Mouse (Mus musculus) lung, embryonic 14.5 days (tissue): Measurements from ENCODE around the gene Bcl2l11. TPM values are rescaled to one million over a fixed set of nuclear protein-coding genes. Genes with fewer than 3 reads are reported as not detected.
A peak's percentile ranks its signal among the peaks of the same experiment; 100 is the strongest.
"Not testable (repeated sequence)": the region's sequence is repeated elsewhere in the genome, so short reads cannot be mapped to it uniquely, and the experiment has no call there.

Experiments used
- ATAC-seq: fragments of 200-750 bp; cut with Nextera tagmentation; 2 replicates; pipeline ENCODE4 v1.8.0; 2017; ENCODE audit warnings: mild to moderate bottlenecking, moderate TSS enrichment, moderate library complexity; ENCODE audit not compliant: insufficient read depth
- DNase-seq: peaks from one replicate; pipeline ENCODE4 v3.0.0-alpha.2; 2015
- H3K27ac ChIP-seq: fragments of 300-500 bp; sonication (generic); 2 replicates; pipeline ENCODE4 v1.5.1; 2014; ENCODE audit warnings: low read depth, mild to moderate bottlenecking, moderate library complexity
- H3K27me3 ChIP-seq: fragments of 300-500 bp; sonication (generic); 2 replicates; pipeline ENCODE4 v1.6.1; 2014; ENCODE audit warnings: low read length, control low read depth; ENCODE audit not compliant: insufficient read depth
- H3K36me3 ChIP-seq: fragments of 300-500 bp; sonication (generic); 2 replicates; pipeline ENCODE4 v1.6.1; 2014; ENCODE audit warnings: control low read depth; ENCODE audit not compliant: insufficient read depth
- H3K4me1 ChIP-seq: fragments of 300-500 bp; sonication (generic); 2 replicates; pipeline ENCODE4 v1.6.1; 2014; ENCODE audit warnings: antibody characterized with exemption, control low read depth; ENCODE audit not compliant: insufficient read depth
- H3K4me2 ChIP-seq: fragments of 300-500 bp; sonication (generic); 2 replicates; pipeline ENCODE4 v1.6.1; 2014; ENCODE audit warnings: mild to moderate bottlenecking
- H3K4me3 ChIP-seq: fragments of 300-500 bp; sonication (generic); 2 replicates; pipeline ENCODE4 v1.5.1; 2014; ENCODE audit warnings: low read depth, low read length
- H3K9ac ChIP-seq: fragments of 300-500 bp; sonication (generic); 2 replicates; pipeline ENCODE4 v1.6.1; 2014
- H3K9me3 ChIP-seq: fragments of 300-500 bp; sonication (generic); 2 replicates; pipeline ENCODE4 v1.6.1; 2016; ENCODE audit warnings: low read depth, low read length, control low read depth
- CTCF ChIP-seq: IDR thresholded peaks from 2 replicates; pipeline ENCODE4 v1.5.1; 2016; ENCODE audit warnings: antibody characterized with exemption, low read depth
- WGBS: fragments of 180-500 bp; shearing (Covaris S2); extraction: QIAGEN DNeasy Blood & Tissue Kit; methylation state at CpG from one replicate; pipeline ENCODE4 v1.1.7; 2014; 5-methylcytosine and 5-hydroxymethylcytosine counted together
- polyA plus RNA-seq: library from polyadenylated mRNA; unstranded; fragments of >200 nt; fragmentation: Nextera tagmentation; extraction: Ambion mirVana; gene quantifications from 2 replicates; pipeline ENCODE4 v1.2.1, GENCODE M21; 2014

Bcl2l11 gene
- polyA plus RNA-seq, 1 experiment from 2014 or later, result 27.9 TPM

DNA sequence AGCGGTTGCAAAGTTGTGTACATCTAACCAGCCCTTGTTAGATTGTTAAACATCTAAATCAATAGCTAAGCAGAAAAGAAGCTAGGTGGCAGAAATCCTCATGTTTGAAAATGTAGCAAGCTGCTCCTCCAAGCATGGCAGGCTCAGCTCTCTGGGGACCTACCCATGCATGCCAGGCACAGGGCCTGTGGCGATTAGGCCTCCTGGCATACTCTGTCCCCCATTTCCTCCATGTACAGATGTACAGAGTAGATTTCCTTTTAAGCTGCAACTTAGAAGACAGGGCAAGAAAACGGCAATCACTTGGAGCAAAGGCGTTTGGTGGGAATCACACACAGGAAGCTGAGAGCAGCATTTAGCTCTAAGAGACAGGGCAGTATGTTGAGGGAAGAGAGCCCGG is 31.6 kb upstream of the Bcl2l11 start:
- Histone ChIP-seq H3K4me3 (no peak overlapping the region), H3K9ac (no peak overlapping the region), H3K27ac (no peak overlapping the region), H3K27me3 (no peaks in the 10 kb centered on the region), H3K9me3 (no peaks in the 10 kb centered on the region), H3K4me2 (no peak overlapping the region), H3K36me3 (no peaks in the 10 kb centered on the region), H3K4me1 (no peaks in the 10 kb centered on the region; the same call in 1 of the 2 replicates)
- 66% methylated on average over 5 of the region's 5 CpGs for WGBS
- DNase-seq, result no peak
- no peak for TF ChIP-seq CTCF
- ATAC-seq, result no peak

GRCm38 (mm10) chr2:128094602-128095001 is 31.2 kb upstream of the Bcl2l11 start:
- 52% methylated on average over 2 of the region's 2 CpGs for WGBS
- Histone ChIP-seq H3K27me3 (no peaks in the 10 kb centered on the region), H3K27ac (no peak overlapping the region), H3K36me3 (no peaks in the 10 kb centered on the region), H3K9me3 (no peaks in the 10 kb centered on the region), H3K4me2 (no peak overlapping the region), H3K4me1 (no peaks in the 10 kb centered on the region; the same call in 1 of the 2 replicates), H3K9ac (no peak overlapping the region), H3K4me3 (no peak overlapping the region)
- DNase-seq (no peak), ATAC-seq (no peak)
- TF ChIP-seq CTCF, result no peak

DNA sequence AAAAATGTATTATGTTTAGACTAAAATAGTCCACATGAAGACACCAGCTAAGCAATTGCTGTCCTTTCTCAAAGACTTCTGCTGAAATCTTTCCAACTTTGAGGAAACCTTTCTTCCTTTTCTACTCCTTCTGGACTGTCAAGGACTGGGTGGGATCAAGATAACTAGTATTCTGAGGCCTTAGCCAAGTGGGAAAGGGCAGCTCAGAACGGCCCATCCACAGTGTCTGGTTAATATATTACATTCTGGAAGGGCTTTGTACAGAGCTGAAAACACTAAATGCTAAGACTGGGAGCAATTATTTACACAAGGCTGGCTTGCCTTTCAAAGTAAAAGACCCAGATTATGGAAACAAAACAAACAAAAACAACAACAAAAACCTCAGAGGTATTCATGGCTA is 30.6 kb upstream of the Bcl2l11 start:
- no peak overlapping the region for H3K4me2 ChIP-seq
- no peaks in the 10 kb centered on the region for H3K27me3 ChIP-seq
- 27% methylated on average over 1 of the region's 1 CpGs for WGBS
- no peak overlapping the region for H3K9ac ChIP-seq
- H3K36me3 ChIP-seq, result no peaks in the 10 kb centered on the region
- ATAC-seq (no peak), DNase-seq (no peak)
- no peaks in the 10 kb centered on the region for H3K9me3 ChIP-seq
- no peaks in the 10 kb centered on the region; the same call in 1 of the 2 replicates for H3K4me1 ChIP-seq
- H3K27ac ChIP-seq, result no peak overlapping the region
- H3K4me3 ChIP-seq, result no peak overlapping the region
- no peak for TF ChIP-seq CTCF

DNA sequence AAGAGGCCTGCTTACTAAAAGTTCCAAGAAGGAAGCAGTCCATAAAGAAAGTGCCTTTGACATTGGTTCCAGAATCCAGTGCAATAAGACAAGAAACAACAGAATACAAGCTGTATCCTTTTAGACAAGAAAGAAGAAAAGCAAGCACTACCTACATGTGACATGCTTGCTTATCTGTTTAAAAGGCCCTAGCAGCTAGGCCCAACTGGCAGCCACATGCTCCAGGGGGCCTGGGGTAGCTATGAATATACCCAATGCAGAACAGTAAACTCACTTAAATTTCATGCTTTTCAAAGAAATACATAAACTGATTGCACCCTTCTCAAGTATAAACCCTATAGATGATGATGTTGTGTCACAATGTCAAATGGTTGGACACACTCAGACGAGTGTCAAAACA is 29.8 kb upstream of the Bcl2l11 start:
- Histone ChIP-seq H3K27me3 (no peaks in the 10 kb centered on the region), H3K27ac (no peak overlapping the region), H3K4me2 (no peak overlapping the region), H3K4me3 (no peak overlapping the region), H3K9ac (no peak overlapping the region), H3K9me3 (no peaks in the 10 kb centered on the region), H3K36me3 (no peaks in the 10 kb centered on the region), H3K4me1 (no peaks in the 10 kb centered on the region; the same call in 1 of the 2 replicates)
- no peak for ATAC-seq
- TF ChIP-seq CTCF, result no peak
- WGBS, result 75% methylated on average over 1 of the region's 1 CpGs
- DNase-seq, result no peak

GRCm38 (mm10) chr2:128098118-128098517 is 27.7 kb upstream of the Bcl2l11 start:
- H3K27ac ChIP-seq, H3K9me3 ChIP-seq, DNase-seq, ATAC-seq, H3K4me1 ChIP-seq, H3K4me3 ChIP-seq, H3K4me2 ChIP-seq, H3K9ac ChIP-seq, H3K27me3 ChIP-seq, H3K36me3 ChIP-seq: not testable (repeated sequence)
- 80% methylated on average over 5 of the region's 5 CpGs for WGBS

- Histone ChIP-seq H3K36me3 (no peaks in the 10 kb centered on the region), H3K9me3 (no peaks in the 10 kb centered on the region), H3K4me3 (no peak overlapping the region), H3K27me3 (no peaks in the 10 kb centered on the region), H3K27ac (no peak overlapping the region), H3K4me2 (no peak overlapping the region), H3K9ac (no peak overlapping the region), H3K4me1 (no peaks in the 10 kb centered on the region)
- ATAC-seq (no peak), DNase-seq (no peak)
- TF ChIP-seq CTCF, result no peak
- 87% methylated on average over 9 of the region's 9 CpGs for WGBS
These were observed 23.8 kb upstream of the Bcl2l11 start for GRCm38 (mm10) chr2:128102086-128102485.

- Histone ChIP-seq H3K27me3 (no peaks in the 10 kb centered on the region), H3K4me3 (no peak overlapping the region), H3K36me3 (no peaks in the 10 kb centered on the region), H3K27ac (no peak overlapping the region), H3K9me3 (no peaks in the 10 kb centered on the region), H3K4me2 (no peak overlapping the region), H3K4me1 (no peaks in the 10 kb centered on the region), H3K9ac (no peak overlapping the region)
- ATAC-seq (no peak), DNase-seq (no peak)
- WGBS, result 40% methylated on average over 5 of the region's 5 CpGs
- no peak for TF ChIP-seq CTCF
These were observed 21.0 kb upstream of the Bcl2l11 start for GRCm38 (mm10) chr2:128104815-128105214.

GRCm38 (mm10) chr2:128105651-128106050 is 20.2 kb upstream of the Bcl2l11 start:
- peak overlapping the region; percentile 27; the same call in 1 of the 2 replicates for H3K4me2 ChIP-seq
- no peaks in the 10 kb centered on the region for H3K9me3 ChIP-seq
- DNase-seq, result peak; percentile 53
- WGBS, result 59% methylated on average over 11 of the region's 11 CpGs
- H3K4me3 ChIP-seq, result no peak overlapping the region
- H3K9ac ChIP-seq, result no peak overlapping the region
- no peak for ATAC-seq
- no peak overlapping the region for H3K27ac ChIP-seq
- no peaks in the 10 kb centered on the region for H3K27me3 ChIP-seq
- H3K4me1 ChIP-seq, result no peaks in the 10 kb centered on the region
- no peaks in the 10 kb centered on the region for H3K36me3 ChIP-seq
- TF ChIP-seq CTCF, result no peak
